Comparison of ENCODE assay signal across 11 mouse cellular contexts in genomic region chr17:78401713-78402112, GRCm38 (mm10). TPM values are rescaled to one million over a fixed set of nuclear protein-coding genes. Genes with fewer than 3 reads are reported as not detected.
DNase-seq lines count a peak whose midpoint lies in the region; ATAC-seq and TF ChIP-seq lines count a peak whose summit lies in the region.
"Had no signal": no experiment of that assay in that cellular context is flagged by ENCODE, and none has a peak within 500 bp of the region (broad histone marks: within the 10 kb centered on the region; RNA-seq: fewer than 3 reads in every experiment).

No protein-coding gene starts in this region.

- no peaks in the 10 kb centered on the region for H3K27me3 ChIP-seq in hindbrain, postnatal 0 days (ENCODE audit: insufficient read depth, low read length)
- H3K27me3 ChIP-seq in hindbrain, embryonic 13.5 days, result no peaks in the 10 kb centered on the region
- H3K27me3 ChIP-seq in liver, embryonic 16.5 days (ENCODE audit: control insufficient read depth, insufficient read depth, low read depth, low read length), result no peaks in the 10 kb centered on the region
- H3K27me3 ChIP-seq: hindbrain, embryonic 12.5 days had no signal

- H3K9me3 ChIP-seq in hindbrain, postnatal 0 days (ENCODE audit: low read length), result no peaks in the 10 kb centered on the region
- no peaks in the 10 kb centered on the region for H3K9me3 ChIP-seq in hindbrain, embryonic 13.5 days
- no peaks in the 10 kb centered on the region for H3K9me3 ChIP-seq in liver, embryonic 16.5 days (replicated peaks; ENCODE audit: control insufficient read depth, low read length)
- H3K9me3 ChIP-seq: G1E; hindbrain, embryonic 12.5 days had no signal

- TF ChIP-seq CTCF in hindbrain, postnatal 0 days (IDR thresholded peaks at IDR 0.05; ENCODE audit: low read depth), result no peak

- no peak overlapping the region for H3K4me3 ChIP-seq in hindbrain, postnatal 0 days (ENCODE audit: low read length)
- no peak overlapping the region for H3K4me3 ChIP-seq in hindbrain, embryonic 13.5 days
- H3K4me3 ChIP-seq in liver, embryonic 16.5 days (ENCODE audit: low read depth, low read length), result no peak overlapping the region
- H3K4me3 ChIP-seq: hindbrain, embryonic 12.5 days had no signal

- 0 out of 2 replicates have a peak, but pooled peaks cover 3% of the 10 kb centered on the region for H3K4me1 ChIP-seq in hindbrain, postnatal 0 days (ENCODE audit: insufficient read depth, low read length)
- H3K4me1 ChIP-seq in hindbrain, embryonic 13.5 days (replicated peaks), result 0 out of 2 replicates have a peak, but pooled peaks cover 3% of the 10 kb centered on the region
- H3K4me1 ChIP-seq in liver, embryonic 16.5 days (ENCODE audit: control insufficient read depth, low read depth, low read length), result peaks cover 20% of the 10 kb centered on the region
- H3K4me1 ChIP-seq: hindbrain, embryonic 12.5 days had no signal

- peak; percentile 37 for DNase-seq in hindbrain, postnatal 0 days (ENCODE audit: low spot score)
- peak; percentile 75 for DNase-seq in NIH3T3 (ENCODE audit: low read depth)
- DNase-seq in cerebellum, adult 18-20 months, result peak; percentile 82 to 86
- no peak for DNase-seq in spleen, postnatal 10 days (ENCODE audit: low spot score in 2 of 2)
- no peak for DNase-seq in thymus, postnatal 36 days
- DNase-seq in layer of hippocampus, adult 8-10 months (ENCODE audit: low spot score in 2 of 2), result no peak
- DNase-seq: layer of hippocampus, postnatal 36 days had no signal

- H3K27ac ChIP-seq in hindbrain, postnatal 0 days, result no peak overlapping the region
- no peak overlapping the region for H3K27ac ChIP-seq in hindbrain, embryonic 13.5 days
- H3K27ac ChIP-seq in liver, embryonic 16.5 days (ENCODE audit: low read length), result peak overlapping the region; percentile 59
- H3K27ac ChIP-seq: hindbrain, embryonic 12.5 days had no signal

- ATAC-seq in hindbrain, postnatal 0 days, result peak; percentile 67
- no peak for ATAC-seq in hindbrain, embryonic 13.5 days (ENCODE audit: low FRiP score)
- ATAC-seq in liver, embryonic 16.5 days (ENCODE audit: low read depth), result no peak

- 33% methylated on average over 4 of the region's 4 CpGs for WGBS in hindbrain, postnatal 0 days
- 46% methylated on average over 4 of the region's 4 CpGs for WGBS in hindbrain, embryonic 13.5 days
- WGBS in liver, embryonic 16.5 days (ENCODE audit: insufficient replicate concordance), result 73% methylated on average over 4 of the region's 4 CpGs

- no peaks in the 10 kb centered on the region for H3K36me3 ChIP-seq in hindbrain, postnatal 0 days (ENCODE audit: insufficient read depth, low read length)
- peaks cover 24% of the 10 kb centered on the region for H3K36me3 ChIP-seq in hindbrain, embryonic 13.5 days
- H3K36me3 ChIP-seq in liver, embryonic 16.5 days (ENCODE audit: control insufficient read depth, insufficient read depth), result no peaks in the 10 kb centered on the region; the same call in 1 of the 2 replicates

- H3K9ac ChIP-seq in hindbrain, postnatal 0 days (replicated peaks; ENCODE audit: low read length), result no peak overlapping the region
- H3K9ac ChIP-seq in hindbrain, embryonic 13.5 days, result no peak overlapping the region
- H3K9ac ChIP-seq in liver, embryonic 16.5 days (ENCODE audit: low read depth, low read length), result no peak overlapping the region
- H3K9ac ChIP-seq: hindbrain, embryonic 12.5 days had no signal

- no peak overlapping the region for H3K4me2 ChIP-seq in hindbrain, postnatal 0 days (ENCODE audit: low read depth, low read length)
- H3K4me2 ChIP-seq in hindbrain, embryonic 13.5 days, result no peak overlapping the region
- H3K4me2 ChIP-seq in liver, embryonic 16.5 days (ENCODE audit: low read depth, low read length), result no peak overlapping the region
- H3K4me2 ChIP-seq: hindbrain, embryonic 12.5 days had no signal

RNA-seq across cellular contexts. Expression of gene Fez2, which starts 16.2 kb away (rescaled TPM):
- 36.5 and 46.2 TPM in 2 replicates for total RNA-seq in hindbrain, postnatal 0 days (2014; rRNA removed)
- 62.0 and 63.3 TPM in 2 replicates for polyA plus RNA-seq in hindbrain, postnatal 0 days (2015; fragmentation: Nextera tagmentation; extraction: Ambion mirVana)
- 46.6 and 48.7 TPM in 2 replicates for polyA plus RNA-seq in hindbrain, embryonic 13.5 days (2015; fragmentation: Nextera tagmentation; extraction: Ambion mirVana)
- polyA plus RNA-seq in liver, embryonic 16.5 days (2015; fragmentation: Nextera tagmentation; extraction: Ambion mirVana), result 17.8 and 18.5 TPM in 2 replicates
- total RNA-seq in layer of hippocampus, adult 8-10 months (2022), result 10 to 100 TPM; 34.4 to 40.9 (median 36.8) TPM

Comparison
In these comparisons a context has a peak if more than half of its experiments do, and no peak if none do; other contexts are left out.
1. DNase-seq: peak in hindbrain, postnatal 0 days (single experiment), NIH3T3 (single experiment) and cerebellum, adult 18-20 months (2 of 2); none in spleen, postnatal 10 days (0 of 2), thymus, postnatal 36 days (0 of 2) and layer of hippocampus, adult 8-10 months (0 of 2).